Mouse (Mus musculus): ENCODE data around the gene Ripk4.

DNA sequence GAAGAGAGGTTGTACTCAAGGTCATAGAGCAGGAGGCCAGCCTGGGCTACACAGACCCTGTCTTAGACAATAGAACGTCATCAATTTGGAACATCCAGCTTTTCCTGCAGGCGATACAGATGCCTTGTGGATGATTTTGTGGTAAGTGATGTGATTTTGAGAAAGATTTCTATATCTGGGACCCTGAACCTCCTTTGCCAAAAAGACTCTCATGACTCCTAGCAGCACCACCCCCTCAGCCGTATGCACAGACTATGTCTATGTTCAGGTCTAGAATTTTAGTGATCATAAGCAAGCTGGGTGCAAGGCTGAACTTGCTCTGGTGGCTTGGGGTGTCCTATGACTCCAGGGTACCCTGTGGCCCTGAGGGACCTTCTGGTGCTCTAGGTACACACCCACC, 42.1 kb upstream of the Ripk4 start:
- TF ChIP-seq POLR2A (IDR thresholded peaks at IDR 0.05; ENCODE audit: low read depth, low read length) (no peak), CTCF (IDR thresholded peaks at IDR 0.05; ENCODE audit: extremely low read depth, insufficient read length, insufficient replicate concordance, low read depth, low read length) (no peak)
